Mouse (Mus musculus) cerebellum, adult 9-11 months (tissue): Measurements from ENCODE around the gene AC161166.1.

Experiments used
- DNase-seq: peaks from one replicate; pipeline ENCODE4 v3.0.0; 2022

The AC161166.1 gene

DNA sequence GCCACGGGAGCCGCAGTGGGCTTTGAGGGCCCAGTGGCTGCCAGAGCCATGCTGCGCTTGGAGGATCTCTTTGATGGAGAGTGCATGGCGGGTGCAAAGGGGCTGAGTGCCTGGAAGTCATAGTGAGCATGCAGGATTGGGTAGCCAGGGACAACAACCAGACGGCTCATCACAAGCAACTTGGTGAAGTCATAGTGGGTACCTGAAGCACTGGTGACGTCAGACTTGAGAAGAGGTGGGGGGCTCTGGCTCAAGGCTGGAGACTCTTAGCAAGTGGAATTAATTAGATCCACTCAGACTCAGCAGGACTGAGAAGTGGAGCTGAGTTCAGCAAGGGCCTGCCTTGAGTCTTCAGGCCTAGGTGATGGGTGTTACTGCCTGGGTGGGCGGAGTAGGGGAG, at the start of gene AC161166.1:
Gene AC161166.1 (minus strand): TSS at position 101 of the 400 bp plus-strand sequence.
- peak; percentile 11 for DNase-seq

DNA sequence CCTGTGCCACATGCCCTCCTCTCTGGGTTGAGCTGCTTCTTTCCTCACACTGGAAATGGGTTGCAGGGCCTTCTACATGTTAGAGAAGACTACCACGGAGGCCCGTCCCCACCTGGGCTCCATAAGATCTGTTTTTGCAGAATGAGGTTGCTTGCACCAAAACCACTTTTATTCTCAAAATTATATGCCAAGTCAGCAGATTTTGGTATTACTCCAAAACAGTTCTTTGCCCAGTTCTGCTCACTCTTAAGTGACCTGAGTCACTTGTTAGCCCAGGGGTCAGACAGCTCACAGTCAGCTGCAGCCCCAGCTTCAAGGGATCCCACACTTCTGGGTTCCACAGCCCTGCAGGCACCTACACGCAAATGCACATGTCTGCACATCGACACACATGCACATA, 49.2 kb upstream of the AC161166.1 start:
- no peak for DNase-seq

GRCm38 (mm10) chr7:24555786-24556185, 43.5 kb upstream of the AC161166.1 start:
- DNase-seq: no peak

DNA sequence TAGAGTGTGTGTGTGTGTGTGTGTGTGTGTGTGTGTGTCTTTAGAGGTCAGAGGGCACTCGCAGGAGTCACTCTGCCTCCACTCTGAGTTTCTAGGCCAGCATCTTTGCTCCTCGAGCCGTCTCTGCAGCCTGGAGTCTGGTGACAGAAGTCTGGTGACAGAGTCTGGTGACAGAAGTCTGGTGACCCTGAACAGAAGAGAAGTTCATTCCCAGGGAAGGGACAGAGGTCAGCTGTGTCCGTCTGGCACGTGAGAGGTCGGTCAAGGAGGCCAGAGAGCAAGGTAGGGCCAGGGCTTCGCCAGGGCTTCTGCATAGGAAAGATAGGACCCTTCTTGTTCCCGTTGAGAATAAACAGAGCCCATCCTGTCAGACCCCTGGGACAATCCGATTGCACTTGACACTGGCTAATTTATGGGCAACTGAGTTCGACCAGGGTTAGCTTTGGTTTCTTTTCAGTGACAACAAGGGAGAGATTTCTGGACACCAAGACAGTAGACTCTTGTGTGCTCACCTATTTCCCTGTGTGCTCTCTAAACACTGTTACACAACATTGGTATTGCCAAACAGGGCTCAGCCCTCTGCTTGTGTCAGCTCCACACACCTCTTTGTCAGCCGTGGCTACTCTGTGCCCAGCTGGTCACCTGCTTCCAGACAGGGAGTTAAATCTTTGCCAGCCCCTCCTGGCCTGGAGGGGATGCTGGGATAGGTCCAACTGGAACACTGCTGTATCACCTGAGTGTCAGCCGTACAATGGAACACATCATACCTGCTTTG, 39.9 kb upstream of the AC161166.1 start:
- DNase-seq: no peak

DNA sequence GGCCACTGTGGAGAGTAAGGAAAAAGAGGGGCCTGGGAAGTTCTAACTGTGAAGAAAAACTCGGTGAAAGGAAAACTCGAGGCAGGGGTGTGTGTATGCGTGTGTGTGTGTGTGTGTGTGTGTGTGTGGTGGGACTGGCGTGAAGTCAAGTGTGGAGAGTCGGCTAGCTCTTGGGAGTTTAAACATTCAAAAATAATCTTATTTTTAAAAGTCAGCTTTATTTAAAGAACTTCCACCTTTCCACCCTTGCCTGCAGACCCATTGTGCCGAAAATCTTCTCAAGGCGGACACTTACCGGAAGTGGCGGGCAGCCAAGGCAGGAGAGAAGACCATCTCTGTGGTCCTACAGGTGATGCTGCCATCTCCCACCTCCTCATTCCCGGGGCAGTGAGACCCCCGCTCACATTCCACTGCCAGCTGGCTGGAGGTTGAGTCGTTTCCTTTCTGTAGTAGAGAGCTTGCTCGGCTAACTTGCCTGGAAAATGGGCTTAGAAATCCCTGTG, 35.3 kb upstream of the AC161166.1 start:
- DNase-seq: peak; percentile 69

DNA sequence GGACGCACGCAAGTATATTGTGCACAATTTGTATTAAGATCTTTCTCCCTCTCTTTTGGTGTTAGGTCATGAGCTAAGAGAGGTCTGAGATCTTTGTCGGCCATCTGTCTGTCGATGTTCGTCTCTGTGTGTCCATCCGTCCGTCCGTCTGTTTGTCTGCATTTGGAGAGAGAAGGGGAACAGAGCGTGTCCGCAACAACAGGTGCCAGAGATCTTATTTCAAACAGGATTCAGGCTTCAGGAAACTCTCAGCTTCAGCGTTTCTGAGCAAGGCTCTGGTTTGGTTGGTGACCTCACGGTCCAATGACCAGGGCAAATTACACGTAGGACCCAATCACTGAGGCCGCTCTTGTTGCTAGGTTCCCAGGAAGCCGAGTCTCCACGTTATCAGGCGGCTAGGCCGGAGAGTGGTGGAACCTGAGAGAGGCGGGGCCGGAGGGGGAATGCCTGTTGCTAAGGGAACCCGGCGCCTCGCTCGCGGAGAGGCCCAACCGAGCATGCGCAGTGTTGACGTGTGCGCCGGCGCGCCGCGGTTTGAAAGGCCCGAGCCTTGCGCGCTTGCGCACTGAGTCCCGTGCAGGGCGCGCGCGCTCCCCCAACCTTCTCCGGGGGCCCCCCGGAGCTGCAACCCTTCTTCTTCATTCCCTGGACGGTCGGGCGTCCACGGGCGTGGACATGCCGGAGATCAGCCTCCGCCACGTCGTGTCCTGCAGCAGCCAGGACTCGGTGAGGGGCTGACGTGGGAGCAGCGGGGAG, 34.6 kb upstream of the AC161166.1 start:
- DNase-seq: peak; percentile 100

DNA sequence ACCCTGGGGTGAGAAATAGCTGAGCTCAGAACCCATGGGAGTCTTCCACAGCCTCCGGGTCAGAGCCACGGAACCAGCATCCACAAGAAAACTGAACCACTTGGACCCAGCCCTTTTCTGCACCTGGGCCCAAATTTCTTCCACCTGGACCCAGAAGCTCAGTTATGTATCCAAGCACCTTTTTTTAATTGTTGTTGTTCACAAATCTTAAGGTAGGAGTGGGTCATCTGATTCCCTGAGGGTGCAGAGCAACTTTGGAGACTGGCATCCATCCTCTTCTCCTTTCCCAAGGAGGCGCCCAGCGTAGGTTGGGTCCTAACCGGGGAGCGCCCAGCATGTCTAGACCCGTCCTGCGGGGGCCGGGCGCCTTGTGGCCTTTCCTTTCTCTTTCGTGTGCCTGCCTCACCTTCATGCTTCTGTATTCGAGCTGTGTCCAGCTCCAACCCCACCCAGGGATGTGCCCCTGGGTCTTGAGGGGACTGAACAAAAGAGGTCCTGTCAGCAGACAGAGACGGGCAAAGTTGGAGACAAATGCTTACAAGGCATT, 33.9 kb upstream of the AC161166.1 start, which contains the start of the genes Pinlyp and Xrcc1:
Gene Pinlyp (minus strand): TSS at position 51 of the 547 bp plus-strand sequence.
Gene Xrcc1 (plus strand): TSS at position 222 of the 547 bp plus-strand sequence.
- DNase-seq: peak; percentile 66

DNA sequence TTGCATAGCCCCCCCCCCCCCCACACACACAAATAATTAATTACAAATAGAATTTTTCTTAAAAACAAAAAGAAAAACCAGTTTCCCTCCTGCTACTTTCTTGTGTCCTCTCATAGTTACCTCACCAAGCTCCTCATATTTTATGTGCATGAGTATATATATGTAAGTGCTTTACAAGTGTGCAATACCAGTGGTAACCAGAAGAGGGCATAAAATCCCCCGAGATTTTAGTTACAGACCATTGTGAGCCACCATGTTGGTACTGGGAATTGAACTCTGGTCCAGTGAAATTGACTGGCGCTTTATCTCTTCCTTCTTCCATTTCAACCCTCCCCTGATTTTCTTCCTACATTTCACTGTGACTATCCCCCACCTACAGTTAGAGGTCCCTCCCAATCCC, 32.3 kb upstream of the AC161166.1 start:
- no peak for DNase-seq

DNA sequence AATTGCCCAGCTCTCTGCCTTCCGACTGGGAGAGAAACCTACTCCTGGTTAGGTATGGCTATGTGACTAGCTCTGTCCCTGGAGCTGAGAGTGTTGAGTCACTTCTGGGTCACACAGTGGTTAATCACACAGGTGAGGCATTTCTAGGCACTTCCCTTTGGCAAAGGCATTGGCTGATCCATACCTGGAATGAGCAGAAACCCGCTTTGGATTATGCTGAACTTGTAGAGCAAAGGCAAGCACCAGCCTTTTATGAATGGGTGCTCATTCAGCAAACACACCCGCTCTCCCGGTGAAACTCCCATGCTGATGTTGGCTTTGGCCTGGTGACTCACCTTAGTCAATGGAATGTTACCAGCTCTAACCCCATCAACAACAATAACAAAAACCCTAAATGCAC, 27.4 kb upstream of the AC161166.1 start:
- DNase-seq: no peak

DNA sequence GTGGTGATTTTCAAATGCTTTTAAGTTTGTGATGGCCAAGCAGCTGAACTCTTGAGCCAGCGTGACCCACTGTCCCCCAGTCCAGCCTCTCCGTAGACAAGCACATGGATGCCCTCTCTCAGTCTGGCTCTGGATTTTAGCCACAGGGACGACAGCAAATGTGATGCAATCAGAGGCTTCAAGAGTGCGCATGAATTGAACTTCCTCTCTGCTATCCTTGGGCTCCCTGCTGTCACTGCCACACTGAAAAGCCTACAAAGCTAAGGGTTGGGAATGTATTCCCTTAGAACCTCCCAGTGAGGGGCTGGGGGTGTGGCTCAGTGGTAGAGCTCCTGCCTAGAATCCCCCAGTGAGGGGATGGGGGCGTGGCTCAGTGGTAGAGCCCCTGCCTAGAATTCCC, 26.4 kb upstream of the AC161166.1 start:
- no peak for DNase-seq

GRCm38 (mm10) chr7:24538154-24538553, 25.9 kb upstream of the AC161166.1 start:
- DNase-seq: no peak

DNA sequence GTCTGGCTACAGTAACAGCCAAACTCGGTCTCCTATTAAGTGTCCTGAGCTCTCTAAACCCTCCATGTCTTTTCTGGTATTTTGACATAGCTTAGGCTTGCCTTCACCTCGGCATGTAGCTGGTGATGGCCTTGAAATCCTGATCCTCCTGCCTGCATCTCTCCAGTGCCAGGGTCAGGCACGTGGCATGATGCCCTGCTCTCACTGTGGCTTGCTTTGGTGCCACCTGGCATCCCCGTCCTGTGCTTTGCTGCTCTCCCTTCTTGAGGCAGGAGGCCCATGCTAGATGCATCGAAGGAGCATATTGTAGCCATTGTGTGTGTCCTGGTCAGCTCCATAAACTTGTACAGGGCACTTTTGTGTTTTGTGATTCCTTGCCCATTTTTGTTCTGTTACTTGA, 25.3 kb upstream of the AC161166.1 start:
- DNase-seq: peak; percentile 87

DNA sequence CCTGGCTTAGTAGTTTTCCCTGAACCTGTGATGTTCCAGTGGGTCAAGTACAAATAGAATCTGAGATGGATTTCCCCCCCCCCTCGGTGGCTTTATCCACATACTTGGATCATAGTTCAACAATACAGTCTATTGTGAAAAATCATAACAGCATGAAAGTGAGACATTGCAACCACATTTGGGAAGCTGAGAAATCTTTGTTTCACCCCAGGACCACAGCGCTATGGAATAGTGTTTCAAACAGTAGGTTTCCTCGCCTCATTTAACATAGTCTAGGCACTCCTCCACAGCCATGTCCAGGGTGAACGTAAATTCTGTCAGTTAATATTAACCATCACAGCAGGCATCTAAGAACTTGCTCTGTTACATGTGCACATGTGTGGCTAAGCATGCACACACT, 24.8 kb upstream of the AC161166.1 start:
- DNase-seq: no peak

- DNase-seq: no peak
These were observed 22.0 kb upstream of the AC161166.1 start for GRCm38 (mm10) chr7:24534301-24534700.

DNA sequence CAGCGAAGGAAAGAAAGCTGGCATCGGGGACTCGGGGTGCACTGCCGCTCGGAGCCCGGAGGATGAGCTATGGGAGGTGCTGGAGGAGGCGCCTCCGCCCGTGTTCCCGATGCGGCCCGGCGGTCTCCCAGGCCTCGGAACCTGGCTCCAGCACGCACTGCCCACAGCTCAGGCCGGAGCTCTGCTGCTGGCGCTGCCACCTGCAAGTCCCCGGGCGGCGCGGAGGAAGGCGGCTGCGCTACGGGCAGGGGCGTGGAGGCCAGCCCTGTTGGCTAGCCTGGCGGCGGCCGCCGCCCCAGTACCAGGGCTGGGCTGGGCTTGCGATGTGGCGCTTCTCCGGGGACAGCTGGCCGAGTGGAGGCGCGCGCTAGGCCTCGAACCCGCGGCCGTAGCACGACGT, 21.6 kb upstream of the AC161166.1 start:
- DNase-seq: no peak

GRCm38 (mm10) chr7:24533031-24533571, 20.8 kb upstream of the AC161166.1 start:
- DNase-seq: no peak

DNA sequence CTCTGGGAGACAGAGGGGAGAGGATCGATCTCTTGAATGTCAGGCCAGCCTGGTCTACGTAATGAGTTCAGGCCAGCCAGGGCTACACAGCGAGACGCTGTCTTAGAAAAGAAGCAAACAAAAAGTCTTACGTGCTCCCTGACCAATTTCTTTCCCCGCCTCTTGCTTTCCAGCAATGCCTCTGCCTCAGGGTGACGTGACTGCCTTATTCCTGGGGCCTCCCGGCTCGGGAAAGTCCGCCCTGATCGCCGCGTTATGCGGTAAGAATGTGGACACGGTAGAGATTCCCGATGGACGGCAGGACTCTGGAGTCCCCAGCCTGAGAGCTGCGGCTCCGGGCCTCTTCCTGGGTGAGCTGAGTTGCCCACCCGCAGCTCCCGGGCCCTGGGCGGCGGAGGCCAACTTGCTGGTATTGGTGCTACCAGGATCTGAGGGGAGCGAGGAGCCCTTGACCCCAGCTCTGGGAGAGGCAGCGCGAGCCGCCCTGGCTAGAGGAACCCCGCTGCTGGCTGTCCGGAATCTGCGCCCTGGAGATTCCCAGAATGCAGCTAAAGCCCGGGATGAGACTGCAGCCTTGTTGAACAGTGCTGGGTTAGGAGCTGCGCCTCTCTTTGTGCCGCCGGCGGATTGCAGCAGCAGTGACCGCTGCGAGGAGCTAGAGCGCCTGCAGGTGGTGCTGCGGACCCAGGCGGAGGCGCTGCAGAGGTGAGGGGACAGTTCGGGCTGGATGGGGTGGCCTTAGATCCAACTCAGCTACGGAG, 19.1 kb upstream of the AC161166.1 start:
- DNase-seq: peak; percentile 84

DNA sequence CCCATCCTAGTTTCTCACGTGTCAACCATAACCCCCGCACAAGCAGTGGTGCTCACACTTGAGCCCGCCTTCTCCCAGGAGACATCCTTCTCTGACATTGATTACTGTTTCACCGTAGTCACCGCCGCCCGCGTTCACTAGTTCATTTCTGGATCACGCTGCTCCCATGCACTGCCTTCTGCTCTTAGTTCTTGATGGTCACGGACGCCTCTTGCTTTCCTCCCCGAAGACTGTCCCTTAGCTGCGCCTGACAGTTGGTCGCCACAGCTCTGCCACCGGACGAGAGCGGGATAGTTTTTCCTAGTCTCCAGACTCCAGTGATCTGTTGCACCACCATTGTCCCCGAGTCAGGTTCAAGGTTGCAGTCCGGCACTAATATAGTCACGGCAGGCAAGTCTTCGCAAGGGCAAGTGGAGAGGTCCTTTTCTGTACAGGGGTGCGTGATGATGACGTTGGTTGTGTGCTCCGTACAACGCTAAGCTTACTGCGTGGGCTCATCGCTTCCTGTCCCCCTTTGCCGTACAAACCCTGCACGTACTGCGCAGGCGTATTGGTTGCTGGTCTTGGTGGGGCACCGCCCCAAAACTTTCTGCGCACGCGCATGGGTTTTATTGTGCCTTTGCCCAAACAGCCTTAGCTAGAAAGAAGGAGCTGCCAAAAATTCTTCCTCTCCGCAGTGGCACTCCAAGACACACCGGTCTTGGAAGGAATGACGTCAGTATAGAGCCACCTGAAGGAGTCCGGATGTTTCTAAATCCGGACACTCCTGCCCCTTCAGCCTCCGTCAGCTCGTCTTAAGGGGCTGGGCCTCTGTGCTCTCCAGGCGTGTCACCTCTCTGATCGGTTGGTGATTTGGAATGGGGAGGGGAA, 18.0 kb upstream of the AC161166.1 start, which contains the start of gene Irgq:
Gene Irgq (plus strand): TSS at position 628 of the 870 bp plus-strand sequence.
- DNase-seq: peak; percentile 99

DNA sequence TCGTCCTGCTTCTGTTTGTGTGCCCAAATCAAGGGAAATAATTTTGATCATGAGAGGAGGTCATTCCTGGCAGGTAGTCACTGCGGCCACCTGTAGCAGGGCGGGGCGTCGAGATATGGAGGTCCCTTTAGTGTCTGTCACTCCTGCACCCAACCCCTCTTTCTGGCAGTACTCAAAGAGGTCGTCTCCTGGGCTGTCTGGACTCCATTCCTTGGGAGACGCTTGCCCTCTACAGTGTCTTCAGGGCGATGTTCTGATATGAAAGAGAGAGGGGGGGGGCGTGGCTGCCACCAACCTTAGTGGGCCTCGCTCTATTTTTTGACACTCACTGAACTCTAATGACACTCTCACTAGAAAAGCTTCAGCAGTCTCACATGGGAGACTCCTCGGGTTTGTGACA, 17.3 kb upstream of the AC161166.1 start:
- peak; percentile 75 for DNase-seq

DNA sequence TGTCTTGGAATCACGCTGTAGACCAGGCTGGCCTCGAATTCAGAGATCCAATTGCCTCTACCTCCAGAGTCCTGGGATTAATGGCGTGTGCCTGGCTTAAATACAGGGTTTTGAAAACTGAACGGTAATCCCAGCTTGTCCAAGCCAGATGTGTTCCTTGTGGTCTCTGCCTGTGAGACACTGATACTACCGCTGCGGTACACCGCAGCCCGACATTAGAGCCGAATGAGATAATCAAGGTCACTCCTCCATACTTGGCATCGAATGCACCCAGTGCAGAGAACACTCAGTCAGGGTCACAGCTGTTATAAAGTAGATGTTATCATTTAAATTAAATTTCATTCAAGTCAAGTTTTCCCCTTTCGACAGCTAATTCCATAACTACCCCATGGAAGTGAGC, 16.6 kb upstream of the AC161166.1 start:
- no peak for DNase-seq

DNA sequence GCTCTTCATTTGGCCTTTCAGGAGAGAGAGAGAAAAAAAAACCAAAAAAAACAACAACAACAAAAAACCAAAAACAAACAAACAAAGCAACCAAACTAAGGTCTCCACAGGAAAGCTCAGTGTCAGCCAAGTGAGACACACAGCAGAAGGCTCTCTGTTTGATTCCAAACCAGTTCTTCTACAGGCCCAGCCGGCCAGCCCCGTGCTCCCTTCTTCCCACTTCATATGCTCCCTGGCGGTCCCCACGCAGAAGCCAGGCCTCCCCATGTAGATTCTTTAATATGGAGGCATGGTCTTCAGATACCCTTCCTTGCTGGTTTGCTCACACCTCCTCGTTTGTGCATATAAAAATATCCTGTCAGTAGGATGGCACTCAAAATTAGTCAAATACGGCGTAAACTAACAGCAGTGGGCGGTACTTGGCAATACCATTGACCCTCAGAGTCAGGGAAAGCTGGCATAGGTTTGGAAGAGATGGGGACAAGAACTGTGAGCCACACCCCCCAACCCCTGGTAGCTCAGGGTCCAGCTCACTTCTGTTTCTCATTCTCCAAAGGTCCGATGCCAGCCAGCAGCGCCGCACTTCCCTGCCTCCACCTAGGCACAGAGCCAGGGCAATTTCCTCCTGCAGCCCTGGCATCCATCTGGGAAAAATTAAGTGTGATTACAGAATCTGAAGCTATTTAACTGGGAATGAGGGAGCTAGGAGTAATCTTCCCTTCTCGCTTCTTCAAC, 13.6 kb upstream of the AC161166.1 start:
- peak; percentile 81 for DNase-seq
